Mouse (Mus musculus) MEL (cell line): Measurements from ENCODE around the gene Ccdc87.

Experiments used
- CTCF ChIP-seq, 3 experiments: IDR thresholded peaks in 2 of 3; conservative IDR thresholded peaks in 1 of 3; 2 replicates each; pipeline ENCODE4 v1.5.1; 2011 to 2012; ENCODE audit warnings: low read length in 3 of 3, low read depth in 2 of 3, mild to moderate bottlenecking in 2 of 3, improper control_type of control experiment in 1 of 3, inconsistent platforms in 1 of 3, mixed read lengths in 1 of 3, moderate library complexity in 1 of 3; ENCODE audit not compliant: control insufficient read depth in 1 of 3, insufficient read depth in 1 of 3, poor library complexity in 1 of 3, severe bottlenecking in 1 of 3
- EP300 ChIP-seq, 2 experiments: IDR thresholded peaks; 2 replicates each; pipeline ENCODE4 v1.6.1; 2011; ENCODE audit warnings: improper control_type of control experiment in 2 of 2, low read length in 2 of 2, low read depth in 1 of 2, mild to moderate bottlenecking in 1 of 2
- GATA1 ChIP-seq: IDR thresholded peaks from 2 replicates; pipeline ENCODE4 v1.6.1; 2011; ENCODE audit warnings: low read depth, low read length, improper control_type of control experiment
- JUND ChIP-seq: IDR thresholded peaks from 2 replicates; pipeline ENCODE4 v1.6.1; 2011; ENCODE audit warnings: low read depth, mild to moderate bottlenecking, improper control_type of control experiment, low read length
- KAT2A ChIP-seq: conservative IDR thresholded peaks from 2 replicates; pipeline ENCODE4 v1.6.1; 2012; ENCODE audit warnings: low read depth, low read length, improper control_type of control experiment, inconsistent platforms
- MAX ChIP-seq: IDR thresholded peaks from 2 replicates; pipeline ENCODE4 v1.6.1; 2011; ENCODE audit warnings: low read length, improper control_type of control experiment
- NELFE ChIP-seq: IDR thresholded peaks from 2 replicates; pipeline ENCODE4 v1.6.1; 2011; ENCODE audit warnings: low read depth, low read length, improper control_type of control experiment
- POLR2A ChIP-seq, 2 experiments: IDR thresholded peaks; 2 replicates each; pipeline ENCODE4 v1.6.1; 2011 to 2012; ENCODE audit warnings: low read length in 2 of 2, mild to moderate bottlenecking in 2 of 2, control low read depth in 1 of 2, improper control_type of control experiment in 1 of 2, low read depth in 1 of 2, moderate library complexity in 1 of 2; ENCODE audit not compliant: control insufficient read depth in 1 of 2, insufficient read depth in 1 of 2, poor library complexity in 1 of 2
- POLR2AphosphoS2 ChIP-seq: IDR thresholded peaks from 2 replicates; pipeline ENCODE4 v1.6.1; 2011; ENCODE audit warnings: low read length, improper control_type of control experiment
- POLR2AphosphoS5 ChIP-seq: IDR thresholded peaks from 2 replicates; pipeline ENCODE4 v1.6.1; 2012; ENCODE audit warnings: low read depth, borderline replicate concordance, mild to moderate bottlenecking, inconsistent platforms, low read length, moderate library complexity, mixed read lengths
- SIN3A ChIP-seq: IDR thresholded peaks from 2 replicates; pipeline ENCODE4 v1.6.1; 2012; ENCODE audit warnings: low read length, improper control_type of control experiment, inconsistent platforms
- UBTF ChIP-seq: IDR thresholded peaks from 2 replicates; pipeline ENCODE4 v1.6.1; 2012; ENCODE audit warnings: low read depth, mild to moderate bottlenecking, inconsistent platforms, low read length, improper control_type of control experiment, moderate library complexity, borderline replicate concordance; ENCODE audit not compliant: insufficient read depth
- ZC3H11A ChIP-seq: IDR thresholded peaks from 2 replicates; pipeline ENCODE4 v1.6.1; 2012; ENCODE audit warnings: low read depth, mild to moderate bottlenecking, inconsistent platforms, low read length, improper control_type of control experiment

GRCm38 (mm10) chr19:4839149-4839548 is at the start of gene Ccdc87, which contains the start of gene Ccs:
- TF ChIP-seq EP300 (IDR thresholded peaks at IDR 0.05; ENCODE audit: low read depth in 1 of 2, low read length in 2 of 2) (no peak), POLR2AphosphoS2 (peak; percentile 41; the same call in 1 of the 2 replicates), CTCF (IDR thresholded peaks at IDR 0.05 in 2 of 3, conservative IDR thresholded peaks at IDR 0.05 in 1 of 3; ENCODE audit: control insufficient read depth in 1 of 3, insufficient read depth in 1 of 3, low read depth in 2 of 3, low read length in 3 of 3, poor library complexity in 1 of 3, severe bottlenecking in 1 of 3) (no peak), SIN3A (peak; percentile 100), GATA1 (no peak), MAX (peak; percentile 72), KAT2A (no peak; the same call in 1 of the 2 replicates), POLR2A (IDR thresholded peaks at IDR 0.05; ENCODE audit: control insufficient read depth in 1 of 2, insufficient read depth in 1 of 2, low read depth in 1 of 2, low read length in 2 of 2, poor library complexity in 1 of 2) (peak; percentile 60 to 73), POLR2AphosphoS5 (no peak), UBTF (no peak), NELFE (peak; percentile 74), JUND (no peak), ZC3H11A (no peak)
